Mouse (Mus musculus) liver, adult 2 months (tissue): Measurements from ENCODE around the gene Mthfd1l. TPM values are rescaled to one million over a fixed set of nuclear protein-coding genes. Genes with fewer than 3 reads are reported as not detected.

Experiments
- DNase-seq: peaks from one replicate; pipeline ENCODE4 v3.0.0-alpha.2; 2011; ENCODE audit warnings: low read depth, low spot score; ENCODE audit errors: extremely low read depth
- H3K27ac ChIP-seq: fragments of 200-500 bp; replicated peaks from 2 replicates; pipeline ENCODE4 v1.5.1; 2012; ENCODE audit warnings: low read depth, mild to moderate bottlenecking, control low read depth, inconsistent platforms, low read length; ENCODE audit not compliant: insufficient read depth
- H3K27me3 ChIP-seq: fragments of 200-500 bp; 2 replicates; pipeline ENCODE4 v1.6.1; 2012; ENCODE audit warnings: mild to moderate bottlenecking, moderate library complexity, low read length, inconsistent platforms; ENCODE audit not compliant: control insufficient read depth, insufficient read depth
- H3K36me3 ChIP-seq: fragments of 200-500 bp; 2 replicates; pipeline ENCODE4 v1.6.1; 2012; ENCODE audit warnings: low read length, inconsistent platforms; ENCODE audit not compliant: control insufficient read depth, insufficient read depth
- H3K4me1 ChIP-seq: fragments of 200-500 bp; 2 replicates; pipeline ENCODE4 v1.6.1; 2011; ENCODE audit warnings: low read length; ENCODE audit not compliant: control insufficient read depth, insufficient read depth
- H3K4me3 ChIP-seq: fragments of 200-500 bp; 2 replicates; pipeline ENCODE4 v1.5.1; 2011; ENCODE audit warnings: low read depth, mild to moderate bottlenecking, control low read depth, low read length, moderate library complexity; ENCODE audit not compliant: insufficient read depth
- H3K79me2 ChIP-seq: fragments of 200-500 bp; 2 replicates; pipeline ENCODE4 v1.6.1; 2012; ENCODE audit warnings: inconsistent platforms, mild to moderate bottlenecking, low read length, moderate library complexity; ENCODE audit not compliant: control insufficient read depth, insufficient read depth
- H3K9ac ChIP-seq: fragments of 200-500 bp; 2 replicates; pipeline ENCODE4 v1.6.1; 2012; ENCODE audit warnings: low read depth, mild to moderate bottlenecking, control low read depth, inconsistent platforms, low read length
- CTCF ChIP-seq: fragments of 200-500 bp; IDR thresholded peaks from 2 replicates; pipeline ENCODE4 v1.5.1; 2011; ENCODE audit warnings: low read depth, low read length, control low read depth
- POLR2A ChIP-seq: fragments of 200-500 bp; IDR thresholded peaks from 2 replicates; pipeline ENCODE4 v1.6.1; 2011; ENCODE audit warnings: low read length, control low read depth; ENCODE audit not compliant: insufficient read depth; ENCODE audit errors: extremely low read depth
- WGBS: fragments of 180-500 bp; shearing (Covaris S2); methylation state at CpG from one replicate; pipeline ENCODE4 v1.1.7; 2018; 5-methylcytosine and 5-hydroxymethylcytosine counted together
- polyA plus RNA-seq: library from polyadenylated mRNA; depleted of rRNA; stranded (reverse); fragments of >200 nt; gene quantifications from 2 replicates; pipeline ENCODE4 v1.2.3, GENCODE M21; 2012
- total RNA-seq: library from RNA; depleted of rRNA; stranded (reverse); fragments of >200 nt; gene quantifications from 2 replicates; pipeline ENCODE4 v1.2.3, GENCODE M21; 2014

The Mthfd1l gene
- total and polyA plus RNA-seq, 2 experiments: 0.31 to 1.0 TPM

GRCm38 (mm10) chr10:4061071-4061987 lies 88.4 kb downstream of the Mthfd1l start:
- TF ChIP-seq POLR2A (no peak), CTCF (no peak)
- Histone ChIP-seq H3K9ac (no peak overlapping the region), H3K36me3 (no peaks in the 10 kb centered on the region), H3K4me1 (no peaks in the 10 kb centered on the region), H3K79me2 (no peaks in the 10 kb centered on the region), H3K27ac (no peak overlapping the region), H3K4me3 (no peak overlapping the region), H3K27me3 (no peaks in the 10 kb centered on the region)
- no peak for DNase-seq
- WGBS: 94% methylated on average over 11 of the region's 11 CpGs

GRCm38 (mm10) chr10:4063537-4063936 lies 90.6 kb downstream of the Mthfd1l start:
- 96% methylated on average over 4 of the region's 4 CpGs for WGBS

GRCm38 (mm10) chr10:4065295-4066084 lies 92.6 kb downstream of the Mthfd1l start:
- no peak for TF ChIP-seq POLR2A
- TF ChIP-seq CTCF: no peak
- no peak overlapping the region for H3K27ac ChIP-seq
- no peak for DNase-seq

More at GRCm38 (mm10) chr10:4063537-4063936, 90.6 kb downstream of the Mthfd1l start:
- H3K4me3 ChIP-seq: no peak overlapping the region
- H3K36me3 ChIP-seq: no peaks in the 10 kb centered on the region
- H3K79me2 ChIP-seq: no peaks in the 10 kb centered on the region
- no peak for TF ChIP-seq CTCF
- TF ChIP-seq POLR2A: no peak
- no peak overlapping the region for H3K27ac ChIP-seq
- H3K27me3 ChIP-seq: no peaks in the 10 kb centered on the region
- no peaks in the 10 kb centered on the region for H3K4me1 ChIP-seq
- H3K9ac ChIP-seq: no peak overlapping the region
- no peak for DNase-seq

GRCm38 (mm10) chr10:4069258-4069826 lies 96.4 kb downstream of the Mthfd1l start:
- 91% methylated on average over 7 of the region's 7 CpGs for WGBS
- H3K36me3 ChIP-seq: no peaks in the 10 kb centered on the region
- no peak overlapping the region for H3K4me3 ChIP-seq
- DNase-seq: no peak
- H3K79me2 ChIP-seq: no peaks in the 10 kb centered on the region
- H3K27ac ChIP-seq: no peak overlapping the region
- H3K4me1 ChIP-seq: no peaks in the 10 kb centered on the region
- no peaks in the 10 kb centered on the region for H3K27me3 ChIP-seq
- H3K9ac ChIP-seq: no peak overlapping the region
- no peak for TF ChIP-seq CTCF
- no peak for TF ChIP-seq POLR2A

More at GRCm38 (mm10) chr10:4065295-4066084, 92.6 kb downstream of the Mthfd1l start:
- H3K27me3 ChIP-seq: no peaks in the 10 kb centered on the region
- no peak overlapping the region for H3K9ac ChIP-seq
- 83% methylated on average over 15 of the region's 15 CpGs for WGBS
- no peaks in the 10 kb centered on the region for H3K36me3 ChIP-seq
- H3K4me1 ChIP-seq: no peaks in the 10 kb centered on the region
- no peak overlapping the region for H3K4me3 ChIP-seq
- no peaks in the 10 kb centered on the region for H3K79me2 ChIP-seq

- H3K4me1 ChIP-seq: no peaks in the 10 kb centered on the region
- H3K27ac ChIP-seq: no peak overlapping the region
- H3K4me3 ChIP-seq: no peak overlapping the region
- H3K27me3 ChIP-seq: no peaks in the 10 kb centered on the region
- no peaks in the 10 kb centered on the region for H3K79me2 ChIP-seq
- no peak for DNase-seq
- H3K36me3 ChIP-seq: no peaks in the 10 kb centered on the region
- H3K9ac ChIP-seq: no peak overlapping the region
- TF ChIP-seq POLR2A (no peak), CTCF (no peak)
- 98% methylated on average over 7 of the region's 7 CpGs for WGBS
Observed at GRCm38 (mm10) chr10:4070061-4070460, 97.1 kb downstream of the Mthfd1l start.
